Comparison of ENCODE assay signal across 21 mouse cellular contexts in the genomic region with DNA sequence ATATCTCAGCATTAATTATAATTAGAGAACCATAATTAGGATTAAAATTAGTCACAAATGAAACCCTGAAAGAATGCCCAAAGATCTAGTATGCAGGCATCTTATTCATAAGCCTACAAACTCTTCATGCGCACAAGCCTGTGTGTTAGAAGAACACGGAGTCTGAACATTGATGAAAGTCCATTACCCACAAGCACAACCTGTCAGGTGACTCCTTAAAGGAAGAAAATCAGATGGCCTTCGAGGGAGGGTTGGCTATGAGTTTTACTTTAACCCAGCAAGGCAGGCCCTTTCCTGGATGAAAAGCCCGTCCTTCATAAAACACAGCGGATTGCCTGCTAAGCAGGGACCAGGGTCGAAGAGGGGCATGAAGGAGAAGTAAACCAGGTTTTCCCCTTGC. TPM values are rescaled to one million over a fixed set of nuclear protein-coding genes. Genes with fewer than 3 reads are reported as not detected.
DNase-seq lines count a peak whose midpoint lies in the region; ATAC-seq lines count a peak whose summit lies in the region.
"Had no signal": no experiment of that assay in that cellular context is flagged by ENCODE, and none has a peak within 500 bp of the region (broad histone marks: within the 10 kb centered on the region; RNA-seq: fewer than 3 reads in every experiment).

No protein-coding gene starts in this region.

- H3K9ac ChIP-seq in kidney, embryonic 16.5 days (replicated peaks; ENCODE audit: low read length), result no peak overlapping the region
- no peak overlapping the region for H3K9ac ChIP-seq in intestine, embryonic 14.5 days (ENCODE audit: low read length)
- H3K9ac ChIP-seq in intestine, embryonic 15.5 days, result no peak overlapping the region
- H3K9ac ChIP-seq: embryonic facial prominence, embryonic 13.5 days; forebrain, embryonic 12.5 days; forebrain, postnatal 0 days; heart, embryonic 12.5 days; hindbrain, embryonic 15.5 days had no signal

- no peaks in the 10 kb centered on the region for H3K9me3 ChIP-seq in kidney, embryonic 16.5 days (ENCODE audit: low read length)
- H3K9me3 ChIP-seq in intestine, embryonic 14.5 days (ENCODE audit: control insufficient read depth, low read length), result no peaks in the 10 kb centered on the region
- H3K9me3 ChIP-seq in intestine, embryonic 15.5 days, result no peaks in the 10 kb centered on the region
- H3K9me3 ChIP-seq: embryonic facial prominence, embryonic 13.5 days; forebrain, embryonic 12.5 days; heart, embryonic 12.5 days; hindbrain, embryonic 15.5 days had no signal

- H3K4me2 ChIP-seq in kidney, embryonic 16.5 days (replicated peaks; ENCODE audit: low read depth, low read length), result no peak overlapping the region
- H3K4me2 ChIP-seq in intestine, embryonic 14.5 days (ENCODE audit: low read length), result no peak overlapping the region
- H3K4me2 ChIP-seq in intestine, embryonic 15.5 days (replicated peaks), result no peak overlapping the region
- H3K4me2 ChIP-seq: embryonic facial prominence, embryonic 13.5 days; forebrain, embryonic 12.5 days; heart, embryonic 12.5 days; hindbrain, embryonic 15.5 days had no signal

- H3K4me3 ChIP-seq in kidney, embryonic 16.5 days (ENCODE audit: low read length), result no peak overlapping the region
- no peak overlapping the region for H3K4me3 ChIP-seq in intestine, embryonic 14.5 days (ENCODE audit: low read depth, low read length)
- H3K4me3 ChIP-seq in intestine, embryonic 15.5 days (replicated peaks), result no peak overlapping the region
- H3K4me3 ChIP-seq: embryonic facial prominence, embryonic 13.5 days; forebrain, embryonic 12.5 days; heart, embryonic 12.5 days; hindbrain, embryonic 15.5 days had no signal

- 86% methylated on average over 6 of the region's 6 CpGs for WGBS in kidney, embryonic 16.5 days
- WGBS in intestine, embryonic 14.5 days, result 80% methylated on average over 6 of the region's 6 CpGs
- 78% methylated on average over 6 of the region's 6 CpGs for WGBS in intestine, embryonic 15.5 days

- no peak for ATAC-seq in kidney, embryonic 16.5 days (ENCODE audit: low FRiP score, low TSS enrichment)
- ATAC-seq in intestine, embryonic 14.5 days (replicated peaks; ENCODE audit: low FRiP score, low TSS enrichment, low read depth), result no peak
- peak; percentile 67 for ATAC-seq in intestine, embryonic 15.5 days
- ATAC-seq: forebrain, postnatal 0 days had no signal

- H3K27ac ChIP-seq in kidney, embryonic 16.5 days (ENCODE audit: low read length), result no peak overlapping the region
- no peak overlapping the region for H3K27ac ChIP-seq in intestine, embryonic 14.5 days (ENCODE audit: low read depth)
- H3K27ac ChIP-seq in intestine, embryonic 15.5 days, result no peak overlapping the region
- H3K27ac ChIP-seq: embryonic facial prominence, embryonic 13.5 days; forebrain, embryonic 12.5 days; hindbrain, embryonic 15.5 days had no signal

- peak; percentile 48 to 65 for DNase-seq in kidney, adult 8-10 months
- peak; percentile 36 for DNase-seq in intestine, embryonic 14.5 days (ENCODE audit: low spot score)
- peak; percentile 52 to 56 for DNase-seq in kidney, postnatal 36 days
- DNase-seq in T-cell, adult 2 months (ENCODE audit: low spot score), result no peak
- DNase-seq: adrenal gland, postnatal 10 days; cerebellum, adult 11 months; cerebellum, adult 8-10 months; cerebellum, postnatal 25 days; forebrain, postnatal 0 days; gastrocnemius, postnatal 14 days; heart, postnatal 36 days had no signal

- H3K27me3 ChIP-seq in kidney, embryonic 16.5 days (ENCODE audit: insufficient read depth, low read length), result no peaks in the 10 kb centered on the region
- H3K27me3 ChIP-seq in intestine, embryonic 14.5 days (replicated peaks; ENCODE audit: control insufficient read depth, insufficient read depth, low read length), result no peaks in the 10 kb centered on the region
- H3K27me3 ChIP-seq in intestine, embryonic 15.5 days (replicated peaks), result no peaks in the 10 kb centered on the region
- H3K27me3 ChIP-seq: embryonic facial prominence, embryonic 13.5 days; forebrain, embryonic 12.5 days; heart, embryonic 12.5 days; hindbrain, embryonic 15.5 days had no signal

- H3K36me3 ChIP-seq in kidney, embryonic 16.5 days (ENCODE audit: insufficient read depth, low read length), result no peaks in the 10 kb centered on the region
- H3K36me3 ChIP-seq in intestine, embryonic 14.5 days (ENCODE audit: control insufficient read depth, insufficient read depth, low read length), result no peaks in the 10 kb centered on the region
- no peaks in the 10 kb centered on the region for H3K36me3 ChIP-seq in intestine, embryonic 15.5 days
- H3K36me3 ChIP-seq: forebrain, embryonic 12.5 days; heart, embryonic 12.5 days; hindbrain, embryonic 15.5 days had no signal

- no peaks in the 10 kb centered on the region for H3K4me1 ChIP-seq in kidney, embryonic 16.5 days (ENCODE audit: insufficient read depth, low read length)
- H3K4me1 ChIP-seq in intestine, embryonic 14.5 days (replicated peaks; ENCODE audit: control insufficient read depth, insufficient read depth, low read length), result no peaks in the 10 kb centered on the region
- H3K4me1 ChIP-seq in intestine, embryonic 15.5 days (replicated peaks), result no peaks in the 10 kb centered on the region
- H3K4me1 ChIP-seq: embryonic facial prominence, embryonic 13.5 days; forebrain, embryonic 12.5 days; heart, embryonic 12.5 days; hindbrain, embryonic 15.5 days had no signal

RNA-seq across cellular contexts. Expression of a gene that starts 35.9 kb away (rescaled TPM):
- not detected in 2 replicates for polyA plus RNA-seq in kidney, embryonic 16.5 days (2015; fragmentation: Nextera tagmentation; extraction: Ambion mirVana)
- polyA plus RNA-seq in intestine, embryonic 14.5 days (2014; fragmentation: Nextera tagmentation; extraction: Ambion mirVana), result not detected in 2 replicates
- polyA plus RNA-seq in intestine, embryonic 15.5 days (2015; fragmentation: Nextera tagmentation; extraction: Ambion mirVana), result not detected in 2 replicates
- polyA plus RNA-seq: brain, embryonic 14.5 days; cortical plate, adult 2 months; embryonic facial prominence, embryonic 13.5 days; forebrain, embryonic 12.5 days; forebrain, postnatal 0 days; heart, embryonic 12.5 days; heart, embryonic 16.5 days; hindbrain, embryonic 11.5 days; hindbrain, embryonic 15.5 days had no signal
